Mouse (Mus musculus): ENCODE results near the gene 5730596B20Rik. TPM values are rescaled to one million over a fixed set of nuclear protein-coding genes. Genes with fewer than 3 reads are reported as not detected.

Gene 5730596B20Rik
- total RNA-seq, 1 experiment from 2014 or later: not detected

GRCm38 (mm10) chr6:52173648-52174047, 3.6 kb upstream of the 5730596B20Rik start:
- ATAC-seq (replicated peaks; ENCODE audit: low read depth, poor library complexity, severe bottlenecking): no peak

GRCm38 (mm10) chr6:52174968-52175751, 2.1 kb upstream of the 5730596B20Rik start:
- no peak for ATAC-seq (replicated peaks; ENCODE audit: low read depth, poor library complexity, severe bottlenecking)

- no peak for ATAC-seq (replicated peaks; ENCODE audit: low read depth, poor library complexity, severe bottlenecking)
Measured at GRCm38 (mm10) chr6:52175864-52176263, 1.4 kb upstream of the 5730596B20Rik start.

DNA sequence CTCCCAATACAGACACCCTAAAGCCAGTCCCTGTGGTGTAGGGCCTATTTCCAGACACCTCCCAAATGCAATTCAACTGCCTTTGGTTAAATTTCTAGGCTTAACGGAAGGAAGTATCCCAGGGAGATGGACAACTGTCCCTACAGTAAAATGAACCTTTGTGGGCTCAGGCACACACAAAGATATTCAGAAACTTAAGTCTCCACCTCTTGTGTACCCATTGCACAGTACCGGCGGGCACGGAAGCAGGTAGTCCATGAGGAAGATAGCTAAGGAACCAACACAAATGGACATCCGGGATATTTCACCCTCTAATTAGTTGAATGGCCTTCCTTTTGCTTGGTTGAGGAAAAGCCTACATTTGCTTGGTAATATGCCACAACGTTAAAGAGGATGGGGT, 907 bp upstream of the 5730596B20Rik start:
- ATAC-seq (replicated peaks; ENCODE audit: low read depth, poor library complexity, severe bottlenecking): no peak

DNA sequence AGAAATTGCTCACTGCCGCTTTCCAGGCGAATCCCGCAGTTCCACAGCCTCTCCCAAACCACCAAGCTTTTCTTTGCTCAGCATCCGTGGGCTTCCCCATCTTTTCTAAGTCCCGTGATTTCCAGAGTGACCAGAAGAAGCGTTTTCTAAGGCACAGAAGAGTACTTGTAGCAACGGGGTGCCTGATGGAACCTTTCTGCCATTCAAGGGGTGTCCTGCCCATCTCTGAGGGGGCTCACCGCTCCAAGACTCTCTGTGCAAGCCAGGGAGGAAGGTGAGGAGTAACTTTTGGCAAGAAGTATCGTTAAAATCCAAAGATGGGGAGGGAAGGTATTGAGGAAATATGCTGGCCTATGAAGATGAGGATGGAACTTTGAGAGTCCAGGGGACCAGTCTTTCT, 508 bp downstream of the 5730596B20Rik start:
- no peak for ATAC-seq (replicated peaks; ENCODE audit: low read depth, poor library complexity, severe bottlenecking)

- ATAC-seq (replicated peaks; ENCODE audit: low read depth, poor library complexity, severe bottlenecking): no peak
Measured at GRCm38 (mm10) chr6:52178918-52179665, 1.8 kb downstream of the 5730596B20Rik start.

GRCm38 (mm10) chr6:52179690-52180089, 2.4 kb downstream of the 5730596B20Rik start:
- ATAC-seq (replicated peaks; ENCODE audit: low read depth, poor library complexity, severe bottlenecking): no peak

DNA sequence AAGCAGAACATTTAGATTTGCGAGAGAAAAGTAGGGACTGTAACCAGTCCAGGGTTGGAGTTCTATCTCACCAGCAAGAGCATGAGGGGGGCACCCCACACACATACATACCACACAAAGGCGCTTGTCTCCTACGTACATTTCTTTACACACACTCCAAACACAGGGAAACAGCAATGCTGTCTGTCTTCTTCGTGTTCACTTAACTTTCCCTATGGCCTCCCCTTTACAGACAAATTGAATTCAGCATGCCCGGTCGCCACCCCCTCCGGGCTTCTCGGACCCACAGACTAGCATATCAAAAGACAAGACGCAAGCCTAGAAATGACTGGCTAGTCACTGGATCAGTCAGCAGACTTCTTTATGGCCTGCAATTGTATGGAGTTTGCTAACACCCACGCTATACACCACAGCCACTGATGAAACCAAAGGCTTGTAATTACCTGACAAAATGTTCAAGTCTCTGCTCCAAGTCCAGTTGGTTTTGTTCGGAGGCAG, 3.0 kb downstream of the 5730596B20Rik start:
- ATAC-seq (replicated peaks; ENCODE audit: low read depth, poor library complexity, severe bottlenecking): no peak

DNA sequence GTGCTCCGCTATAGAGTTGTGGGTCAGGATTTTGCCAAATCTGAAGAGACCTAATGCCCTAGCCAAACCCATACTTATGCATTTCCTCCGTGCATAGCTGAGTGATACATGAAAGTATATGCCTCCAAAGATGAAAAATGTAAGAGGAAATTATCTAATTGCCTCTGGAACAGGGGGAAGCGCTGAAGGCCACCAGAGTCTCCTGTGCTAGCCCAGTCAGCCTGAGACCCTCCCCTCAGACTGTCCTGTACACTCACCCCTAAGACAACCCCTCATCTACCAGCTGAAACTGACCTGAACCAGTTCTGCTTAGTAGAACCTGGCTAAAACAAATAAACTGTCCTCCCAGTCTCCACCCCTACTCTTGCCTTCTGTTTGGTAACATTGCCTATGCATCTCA, 3.4 kb downstream of the 5730596B20Rik start:
- ATAC-seq (replicated peaks; ENCODE audit: low read depth, poor library complexity, severe bottlenecking): no peak

GRCm38 (mm10) chr6:52182030-52182429, 4.7 kb downstream of the 5730596B20Rik start:
- ATAC-seq (replicated peaks; ENCODE audit: low read depth, poor library complexity, severe bottlenecking): no peak

GRCm38 (mm10) chr6:52182793-52183192, 5.5 kb downstream of the 5730596B20Rik start:
- no peak for ATAC-seq (replicated peaks; ENCODE audit: low read depth, poor library complexity, severe bottlenecking)

DNA sequence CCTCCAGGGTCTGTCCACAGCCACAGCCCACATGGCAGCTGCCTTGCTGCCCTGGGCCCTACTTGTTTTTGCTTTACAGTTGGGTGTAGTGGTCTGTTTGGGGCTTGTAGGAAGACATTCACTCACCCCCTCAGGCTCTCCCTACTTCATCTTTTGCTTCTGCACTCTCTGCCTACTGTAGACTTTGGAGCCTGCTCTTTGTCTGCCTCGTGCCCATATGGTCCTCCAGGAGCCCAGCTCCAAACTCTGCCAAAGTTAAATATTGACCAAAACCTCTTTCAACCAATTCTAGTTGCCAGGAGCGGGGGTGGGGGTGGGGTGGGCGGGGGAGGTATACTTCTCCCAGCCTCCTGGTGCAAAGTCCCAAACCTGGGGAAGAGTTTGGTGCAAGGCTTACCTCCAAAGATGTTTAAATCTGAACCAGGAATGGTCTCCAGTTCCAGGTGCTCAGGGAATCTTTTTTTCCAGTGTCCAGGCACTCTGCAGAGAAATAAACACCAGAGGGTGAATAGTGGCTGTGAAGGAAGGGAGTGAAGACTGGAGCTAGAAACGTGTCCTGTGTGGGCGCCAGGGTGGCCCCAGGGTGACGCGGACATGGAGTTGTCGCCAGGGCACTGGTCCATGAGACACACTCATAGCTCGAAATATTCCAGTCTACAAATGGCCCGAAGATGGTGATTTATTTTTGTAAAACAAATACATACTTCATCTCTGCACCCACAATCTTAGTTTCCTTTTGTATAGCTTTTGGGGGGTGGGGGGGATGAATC, 6.2 kb downstream of the 5730596B20Rik start:
- ATAC-seq (replicated peaks; ENCODE audit: low read depth, poor library complexity, severe bottlenecking): no peak

DNA sequence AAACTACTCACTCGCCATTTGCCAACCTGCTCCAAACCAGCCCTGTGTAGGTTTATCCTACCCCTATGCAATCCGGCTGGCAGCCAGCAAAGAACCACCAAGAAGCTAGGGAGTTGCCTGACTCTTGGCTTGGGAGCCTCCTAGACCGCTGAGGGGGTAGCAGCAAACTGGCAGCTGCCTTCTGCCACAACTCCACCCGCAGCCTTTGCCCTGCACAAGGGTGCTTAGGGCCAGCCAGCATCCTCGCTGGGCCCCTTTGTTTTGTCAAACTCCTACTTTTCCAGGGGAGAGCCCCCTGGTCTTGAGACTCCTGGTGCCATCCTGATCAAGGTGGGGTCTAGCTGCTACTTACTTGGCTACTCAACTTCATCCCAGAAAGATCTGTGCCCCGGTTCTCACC, 7.4 kb downstream of the 5730596B20Rik start:
- ATAC-seq (replicated peaks; ENCODE audit: low read depth, poor library complexity, severe bottlenecking): no peak

GRCm38 (mm10) chr6:52185222-52185621, 7.9 kb downstream of the 5730596B20Rik start:
- ATAC-seq (replicated peaks; ENCODE audit: low read depth, poor library complexity, severe bottlenecking): no peak

GRCm38 (mm10) chr6:52185834-52186233, 8.5 kb downstream of the 5730596B20Rik start:
- ATAC-seq (replicated peaks; ENCODE audit: low read depth, poor library complexity, severe bottlenecking): no peak

DNA sequence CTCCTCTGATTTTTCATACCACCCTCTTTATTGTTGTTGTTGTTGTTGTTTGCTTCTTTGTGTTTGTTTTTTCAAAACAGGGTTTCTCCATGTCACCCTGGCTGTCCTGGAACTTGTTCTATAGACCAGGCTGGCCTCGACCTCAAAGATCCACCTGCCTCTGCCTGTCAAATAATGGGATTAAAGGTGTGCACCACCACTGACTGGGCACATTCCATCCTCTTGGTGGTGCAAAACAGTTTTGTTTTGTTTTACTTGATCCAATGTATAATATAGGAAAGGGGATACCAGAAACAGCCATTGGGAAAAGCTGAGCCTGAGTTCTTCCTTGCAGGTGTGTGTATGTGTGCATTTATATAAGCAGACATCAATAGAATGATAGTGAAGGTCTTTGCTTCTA, 9.2 kb downstream of the 5730596B20Rik start:
- ATAC-seq (replicated peaks; ENCODE audit: low read depth, poor library complexity, severe bottlenecking): no peak

DNA sequence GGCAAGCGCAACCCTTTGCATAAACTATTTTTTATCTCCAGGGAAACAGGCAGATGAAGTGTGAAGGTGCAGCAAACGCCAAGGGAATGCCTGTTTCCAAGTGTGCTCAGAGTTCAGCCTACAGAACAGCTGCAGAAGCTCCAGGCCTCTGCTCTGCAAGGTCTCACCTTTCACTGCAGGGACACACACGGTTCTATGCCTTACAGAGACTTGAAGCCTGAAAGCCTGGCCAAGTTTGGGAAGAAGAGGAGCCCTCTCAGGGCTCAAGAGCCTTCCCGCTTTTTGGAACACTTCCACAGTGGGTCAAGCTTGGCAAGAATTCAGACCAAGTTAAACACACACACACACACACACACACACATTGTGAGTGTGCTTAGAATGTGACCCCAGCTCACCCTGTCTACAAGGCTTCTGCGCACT, 11.9 kb downstream of the 5730596B20Rik start:
- no peak for ATAC-seq (replicated peaks; ENCODE audit: low read depth, poor library complexity, severe bottlenecking)

GRCm38 (mm10) chr6:52189909-52190308, 12.6 kb downstream of the 5730596B20Rik start:
- no peak for ATAC-seq (replicated peaks; ENCODE audit: low read depth, poor library complexity, severe bottlenecking)

DNA sequence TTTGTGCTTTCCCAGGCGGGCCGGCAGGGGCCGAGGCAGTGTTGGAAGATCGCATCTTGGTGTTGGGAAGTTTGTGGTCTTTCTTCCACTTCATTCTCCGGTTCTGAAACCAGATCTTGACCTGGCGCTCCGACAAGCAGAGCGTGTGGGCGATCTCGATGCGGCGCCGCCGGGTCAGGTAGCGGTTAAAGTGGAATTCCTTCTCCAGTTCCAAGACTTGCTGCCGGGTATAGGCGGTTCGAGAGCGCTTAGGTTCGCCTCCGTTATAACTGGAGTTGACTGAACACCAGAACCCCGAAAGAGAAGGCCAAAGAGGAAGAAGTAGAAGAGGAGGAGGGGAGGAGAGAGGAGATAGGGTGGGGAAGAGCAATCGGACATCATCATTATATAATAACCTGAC, 13.1 kb downstream of the 5730596B20Rik start:
- ATAC-seq (replicated peaks; ENCODE audit: low read depth, poor library complexity, severe bottlenecking): no peak
